Mouse (Mus musculus): Measurements from ENCODE around the gene Myadml2. TPM values are rescaled to one million over a fixed set of nuclear protein-coding genes. Genes with fewer than 3 reads are reported as not detected.

Gene Myadml2
- polyA plus RNA-seq, 1 experiment from 2014 or later, result 0.78 TPM

DNA sequence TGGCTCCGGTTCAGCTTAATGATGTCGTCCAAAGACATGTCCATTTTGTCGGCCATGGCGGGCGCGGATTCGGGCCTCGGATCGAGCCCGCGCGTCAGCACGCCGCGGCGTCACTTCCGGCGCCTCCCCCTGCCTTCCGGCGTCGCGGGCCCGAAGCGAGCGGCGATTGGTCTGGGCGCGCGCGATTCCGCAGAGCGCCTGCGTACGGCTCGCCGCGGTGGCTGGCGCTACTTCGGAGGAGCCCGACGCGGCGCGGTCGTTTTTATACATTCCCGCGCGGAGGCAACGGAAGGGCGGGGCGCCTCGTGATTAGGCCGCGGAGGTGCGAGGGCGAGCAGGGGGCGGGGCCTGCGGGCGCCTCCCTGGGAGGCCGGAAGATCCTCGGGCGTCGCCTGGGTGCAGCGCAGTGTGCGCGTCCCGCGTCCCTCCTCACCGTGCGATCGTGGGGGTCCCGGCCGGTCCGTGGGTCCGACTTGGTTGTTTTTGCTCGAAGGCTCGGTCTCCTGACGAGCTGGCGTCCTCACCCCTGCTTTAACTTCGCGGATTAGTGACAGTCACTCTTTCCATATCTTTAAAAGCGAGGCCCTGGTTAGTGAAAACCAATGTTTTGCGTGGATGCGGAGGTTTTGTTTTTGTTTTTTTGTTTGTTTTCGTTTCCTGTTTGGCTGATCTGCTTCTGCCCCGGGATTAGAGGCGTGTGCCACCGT is 49.5 kb downstream of the Myadml2 start, which contains the start of the genes Alyref and Anapc11:
TSS of gene Alyref (minus strand) at position 83 of the 707 bp plus-strand sequence.
TSS of gene Anapc11 (plus strand) at position 139 of the 707 bp plus-strand sequence.
- H3K4me1 ChIP-seq (replicated peaks), result peaks cover 31% of the 10 kb centered on the region
- peak within 1 kb of the TSS; percentile 90 for H3K27ac ChIP-seq
- H3K27me3 ChIP-seq, result no peaks in the 10 kb centered on the region
- peak within 1 kb of the TSS; percentile 98 for H3K4me2 ChIP-seq (replicated peaks)
- H3K9me3 ChIP-seq, result no peaks in the 10 kb centered on the region
- ATAC-seq, result peak; percentile 99
- peaks cover 62% of the 10 kb centered on the region for H3K36me3 ChIP-seq
- WGBS, result under 1% methylated on average over 87 of the region's 88 CpGs
- peak within 1 kb of the TSS; percentile 99 for H3K4me3 ChIP-seq (replicated peaks)
- peak within 1 kb of the TSS; percentile 99 for H3K9ac ChIP-seq (replicated peaks)

DNA sequence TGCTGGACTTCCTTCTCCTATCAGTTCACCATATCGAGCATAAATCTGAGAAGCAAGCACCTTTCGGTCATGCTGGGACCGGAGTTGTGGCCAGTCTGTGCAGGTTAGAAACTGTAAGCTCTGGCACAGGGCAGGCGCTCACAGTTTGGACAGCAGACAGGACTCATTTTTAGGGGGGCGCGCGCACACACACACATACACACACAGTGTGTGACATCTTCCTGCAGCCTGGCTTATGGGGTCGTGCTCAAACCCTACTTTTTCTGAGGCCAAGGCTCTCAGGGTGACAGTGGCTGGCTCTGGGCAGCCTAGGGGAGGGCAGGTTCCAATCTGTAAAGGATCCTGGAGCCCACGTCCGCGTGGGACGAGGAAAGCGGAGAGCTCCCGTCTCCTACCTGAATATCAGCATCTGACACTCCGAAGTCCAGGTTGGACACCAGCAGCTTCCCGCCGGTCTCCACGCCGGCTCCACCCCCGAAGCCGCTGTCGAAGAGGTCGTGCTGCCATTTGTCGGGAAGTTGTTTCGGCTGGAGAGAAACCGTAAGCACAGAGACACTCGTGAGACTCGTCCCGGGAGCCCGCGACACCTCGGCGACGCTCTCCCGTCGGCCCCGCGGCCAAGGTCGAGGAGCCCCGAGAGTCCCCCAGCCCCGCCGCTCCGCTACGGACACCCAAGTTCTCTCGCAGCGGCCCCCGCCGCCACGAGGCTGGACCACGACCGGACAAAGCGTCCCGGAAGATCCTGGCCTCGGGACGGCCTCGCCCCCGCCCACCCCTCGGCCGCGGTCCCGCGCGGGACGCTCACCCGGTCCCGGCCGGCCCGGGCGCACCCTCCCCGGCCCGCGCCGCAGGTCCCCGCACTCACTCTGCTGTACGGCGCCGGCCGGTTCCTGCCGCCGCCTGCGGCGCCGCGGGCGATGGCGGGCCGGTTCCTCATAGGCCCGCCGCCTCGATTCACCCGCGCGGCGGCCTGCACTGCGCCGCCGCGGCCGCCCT is 50.4 kb downstream of the Myadml2 start:
- peak; percentile 81 for ATAC-seq
- Histone ChIP-seq H3K4me1 (replicated peaks) (peaks cover 31% of the 10 kb centered on the region), H3K27me3 (no peaks in the 10 kb centered on the region), H3K9me3 (no peaks in the 10 kb centered on the region), H3K9ac (replicated peaks) (peak overlapping the region; percentile 99), H3K4me3 (replicated peaks) (peak overlapping the region; percentile 99), H3K27ac (peak overlapping the region; percentile 90), H3K36me3 (peaks cover 62% of the 10 kb centered on the region), H3K4me2 (replicated peaks) (peak overlapping the region; percentile 98)
- 6% methylated on average over 90 of the region's 99 CpGs for WGBS

Small RNAs within 50 kb of the gene (microRNA-seq; reads per million reads assigned to microRNA genes)
- gene Mir6936, result 1.4 reads per million

Other genes starting within 250 kb of the Myadml2 start
- 35.0 and 38.1 TPM in 2 replicates for gene Nploc4, start 210.4 kb downstream of the Myadml2 start, polyA plus RNA-seq (2015; fragmentation: Nextera tagmentation; extraction: Ambion mirVana)
- not detected in 2 replicates for gene Tspan10, start 205.5 kb downstream of the Myadml2 start, polyA plus RNA-seq (2015; fragmentation: Nextera tagmentation; extraction: Ambion mirVana)
- 0.19 and 0.30 TPM in 2 replicates for gene Pde6g, start 194.7 kb downstream of the Myadml2 start, polyA plus RNA-seq (2015; fragmentation: Nextera tagmentation; extraction: Ambion mirVana)
- 10.6 and 12.5 TPM in 2 replicates for gene Oxld1, start 190.1 kb downstream of the Myadml2 start, polyA plus RNA-seq (2015; fragmentation: Nextera tagmentation; extraction: Ambion mirVana)
- 26.1 and 28.7 TPM in 2 replicates for gene Ccdc137, start 190.0 kb downstream of the Myadml2 start, polyA plus RNA-seq (2015; fragmentation: Nextera tagmentation; extraction: Ambion mirVana)
- 64.7 and 67.8 TPM in 2 replicates for gene Arl16, start 180.6 kb downstream of the Myadml2 start, polyA plus RNA-seq (2015; fragmentation: Nextera tagmentation; extraction: Ambion mirVana)
- 111 and 113 TPM in 2 replicates for gene Mrpl12, start 163.5 kb downstream of the Myadml2 start, polyA plus RNA-seq (2015; fragmentation: Nextera tagmentation; extraction: Ambion mirVana)
- gene Slc25a10, start 156.3 kb downstream of the Myadml2 start, polyA plus RNA-seq (2015; fragmentation: Nextera tagmentation; extraction: Ambion mirVana), result 28.2 and 29.2 TPM in 2 replicates
- 0.20 and 0.32 TPM in 2 replicates for gene Gcgr, start 117.5 kb downstream of the Myadml2 start, polyA plus RNA-seq (2015; fragmentation: Nextera tagmentation; extraction: Ambion mirVana)
- 240 and 242 TPM in 2 replicates for gene Mcrip1, start 98.4 kb downstream of the Myadml2 start, polyA plus RNA-seq (2015; fragmentation: Nextera tagmentation; extraction: Ambion mirVana)
- not detected in 2 replicates for gene Ppp1r27, start 97.0 kb downstream of the Myadml2 start, polyA plus RNA-seq (2015; fragmentation: Nextera tagmentation; extraction: Ambion mirVana)
- 279 and 297 TPM in 2 replicates for gene P4hb, start 74.9 kb downstream of the Myadml2 start, polyA plus RNA-seq (2015; fragmentation: Nextera tagmentation; extraction: Ambion mirVana)
- 452 and 461 TPM in 2 replicates for gene Arhgdia, start 66.5 kb downstream of the Myadml2 start, polyA plus RNA-seq (2015; fragmentation: Nextera tagmentation; extraction: Ambion mirVana)
- 303 and 358 TPM in 2 replicates for gene Alyref, start 49.8 kb downstream of the Myadml2 start, polyA plus RNA-seq (2015; fragmentation: Nextera tagmentation; extraction: Ambion mirVana)
- gene Anapc11, start 49.7 kb downstream of the Myadml2 start, polyA plus RNA-seq (2015; fragmentation: Nextera tagmentation; extraction: Ambion mirVana), result 180 and 183 TPM in 2 replicates
- gene Npb, start 39.7 kb downstream of the Myadml2 start, polyA plus RNA-seq (2015; fragmentation: Nextera tagmentation; extraction: Ambion mirVana), result 0.54 and 0.95 TPM in 2 replicates
- 167 TPM in 2 replicates for gene Pcyt2, start 30.2 kb downstream of the Myadml2 start, polyA plus RNA-seq (2015; fragmentation: Nextera tagmentation; extraction: Ambion mirVana)
- gene Sirt7, start 22.9 kb downstream of the Myadml2 start, polyA plus RNA-seq (2015; fragmentation: Nextera tagmentation; extraction: Ambion mirVana), result 42.7 and 51.3 TPM in 2 replicates
- 24.4 and 31.2 TPM in 2 replicates for gene Mafg, start 14.6 kb downstream of the Myadml2 start, polyA plus RNA-seq (2015; fragmentation: Nextera tagmentation; extraction: Ambion mirVana)
- 23.2 and 25.0 TPM in 2 replicates for gene Pycr1, start 4.4 kb downstream of the Myadml2 start, polyA plus RNA-seq (2015; fragmentation: Nextera tagmentation; extraction: Ambion mirVana)
- gene Notum, start 13.0 kb upstream of the Myadml2 start, polyA plus RNA-seq (2015; fragmentation: Nextera tagmentation; extraction: Ambion mirVana), result 0.46 and 0.65 TPM in 2 replicates
- gene Aspscr1, start 24.8 kb upstream of the Myadml2 start, polyA plus RNA-seq (2015; fragmentation: Nextera tagmentation; extraction: Ambion mirVana), result 149 and 154 TPM in 2 replicates
- 99.9 and 112 TPM in 2 replicates for gene Cenpx, start 65.6 kb upstream of the Myadml2 start, polyA plus RNA-seq (2015; fragmentation: Nextera tagmentation; extraction: Ambion mirVana)
- gene Lrrc45, start 65.8 kb upstream of the Myadml2 start, polyA plus RNA-seq (2015; fragmentation: Nextera tagmentation; extraction: Ambion mirVana), result 60.6 and 71.8 TPM in 2 replicates
- gene Rac3, start 73.3 kb upstream of the Myadml2 start, polyA plus RNA-seq (2015; fragmentation: Nextera tagmentation; extraction: Ambion mirVana), result 206 and 218 TPM in 2 replicates
- 6.5 and 7.3 TPM in 2 replicates for gene Dcxr, start 79.1 kb upstream of the Myadml2 start, polyA plus RNA-seq (2015; fragmentation: Nextera tagmentation; extraction: Ambion mirVana)
- 0.32 and 0.38 TPM in 2 replicates for gene Cbr2, start 84.0 kb upstream of the Myadml2 start, polyA plus RNA-seq (2015; fragmentation: Nextera tagmentation; extraction: Ambion mirVana)
- gene Hmga1b, start 114.6 kb upstream of the Myadml2 start, polyA plus RNA-seq (2015; fragmentation: Nextera tagmentation; extraction: Ambion mirVana), result 2.7 and 3.1 TPM in 2 replicates
- gene Rfng, start 136.0 kb upstream of the Myadml2 start, polyA plus RNA-seq (2015; fragmentation: Nextera tagmentation; extraction: Ambion mirVana), result 84.6 TPM in 2 replicates
- gene Gps1, start 136.1 kb upstream of the Myadml2 start, polyA plus RNA-seq (2015; fragmentation: Nextera tagmentation; extraction: Ambion mirVana), result 268 and 273 TPM in 2 replicates
- 51.4 and 55.7 TPM in 2 replicates for gene Dus1l, start 148.2 kb upstream of the Myadml2 start, polyA plus RNA-seq (2015; fragmentation: Nextera tagmentation; extraction: Ambion mirVana)
- 83.6 and 89.2 TPM in 2 replicates for gene Fasn, start 176.4 kb upstream of the Myadml2 start, polyA plus RNA-seq (2015; fragmentation: Nextera tagmentation; extraction: Ambion mirVana)

All from midbrain, embryonic 13.5 days (tissue).